Mouse (Mus musculus) liver, adult (tissue): Measurements from ENCODE around the gene Tomm6.

ENCODE experiments used
- GATA4 ChIP-seq: IDR thresholded peaks from 2 replicates; pipeline ENCODE4 v1.6.1; 2014; ENCODE audit warnings: mild to moderate bottlenecking, low read length; ENCODE audit not compliant: insufficient replicate concordance

Tomm6 gene

GRCm38 (mm10) chr17:47688344-47688607 lies at the start of gene Tomm6:
TSS of gene Tomm6 (minus strand) at chr17:47688386.
- no peak for TF ChIP-seq GATA4

GRCm38 (mm10) chr17:47737271-47738065 lies 49.3 kb upstream of the Tomm6 start:
- TF ChIP-seq GATA4 = no peak

- TF ChIP-seq GATA4 = no peak; the same call in 1 of the 2 replicates
Observed at GRCm38 (mm10) chr17:47736856-47737255, 48.7 kb upstream of the Tomm6 start, which contains the start of gene Tfeb. TSS of gene Tfeb (plus strand) at chr17:47737030.

GRCm38 (mm10) chr17:47735553-47736100 lies 47.4 kb upstream of the Tomm6 start:
- TF ChIP-seq GATA4 = no peak

GRCm38 (mm10) chr17:47730633-47731575 lies 42.7 kb upstream of the Tomm6 start:
- no peak for TF ChIP-seq GATA4

GRCm38 (mm10) chr17:47726566-47726965 lies 38.4 kb upstream of the Tomm6 start, which contains the start of gene Pgc:
TSS of gene Pgc (plus strand) at chr17:47726842.
- TF ChIP-seq GATA4 = no peak

GRCm38 (mm10) chr17:47721183-47721582 lies 33.0 kb upstream of the Tomm6 start:
- peak; percentile 76; the same call in 1 of the 2 replicates for TF ChIP-seq GATA4

GRCm38 (mm10) chr17:47715037-47715436 lies 26.9 kb upstream of the Tomm6 start:
- no peak for TF ChIP-seq GATA4

- no peak for TF ChIP-seq GATA4
Observed at GRCm38 (mm10) chr17:47712889-47713571, 24.8 kb upstream of the Tomm6 start.

GRCm38 (mm10) chr17:47711883-47712282 lies 23.7 kb upstream of the Tomm6 start:
- TF ChIP-seq GATA4 = no peak

- TF ChIP-seq GATA4 = no peak
Observed at GRCm38 (mm10) chr17:47710036-47710435, 21.9 kb upstream of the Tomm6 start.

- TF ChIP-seq GATA4 = no peak
Observed at GRCm38 (mm10) chr17:47708972-47709371, 20.8 kb upstream of the Tomm6 start.

GRCm38 (mm10) chr17:47707961-47708360 lies 19.8 kb upstream of the Tomm6 start:
- TF ChIP-seq GATA4 = no peak

GRCm38 (mm10) chr17:47706196-47706595 lies 18.0 kb upstream of the Tomm6 start:
- TF ChIP-seq GATA4 = no peak

- TF ChIP-seq GATA4 = no peak
Observed at GRCm38 (mm10) chr17:47704692-47705091, 16.5 kb upstream of the Tomm6 start.
